Mouse (Mus musculus) stomach, embryonic 16.5 days (tissue): ENCODE measurements at regions not wholly inside any gene's neighbourhood (a gene's known extent, or its start where the extent isn't known, plus 50 kb on each side); places are given as distances from the start of the nearest gene placed in this dataset.

Source experiments
- ATAC-seq: fragments of 200-750 bp; cut with Nextera tagmentation; 2 replicates; pipeline ENCODE4 v1.8.0; 2017; ENCODE audit warnings: moderate number of reproducible peaks, moderate TSS enrichment; ENCODE audit not compliant: insufficient read depth, low FRiP score
- H3K27ac ChIP-seq: fragments of 300-500 bp; sonication (generic); 2 replicates; pipeline ENCODE4 v1.5.1; 2014; ENCODE audit warnings: low read length
- H3K27me3 ChIP-seq: fragments of 300-500 bp; sonication (generic); 2 replicates; pipeline ENCODE4 v1.6.1; 2014; ENCODE audit warnings: low read length, control low read depth, mixed read lengths; ENCODE audit not compliant: control insufficient read depth, insufficient read depth
- H3K36me3 ChIP-seq: fragments of 300-500 bp; sonication (generic); 2 replicates; pipeline ENCODE4 v1.6.1; 2014; ENCODE audit warnings: low read length; ENCODE audit not compliant: control insufficient read depth, insufficient read depth
- H3K4me1 ChIP-seq: fragments of 300-500 bp; sonication (generic); 2 replicates; pipeline ENCODE4 v1.6.1; 2014; ENCODE audit warnings: low read length, control low read depth, mixed read lengths; ENCODE audit not compliant: control insufficient read depth, insufficient read depth
- H3K4me2 ChIP-seq: fragments of 300-500 bp; sonication (generic); 2 replicates; pipeline ENCODE4 v1.6.1; 2014; ENCODE audit warnings: low read depth, low read length, mixed read lengths
- H3K4me3 ChIP-seq: fragments of 300-500 bp; sonication (generic); replicated peaks from 2 replicates; pipeline ENCODE4 v1.5.1; 2014; ENCODE audit warnings: mild to moderate bottlenecking, low read length
- H3K9ac ChIP-seq: fragments of 300-500 bp; sonication (generic); 2 replicates; pipeline ENCODE4 v1.6.1; 2014; ENCODE audit warnings: low read length
- H3K9me3 ChIP-seq: fragments of 300-500 bp; sonication (generic); replicated peaks from 2 replicates; pipeline ENCODE4 v1.6.1; 2016; ENCODE audit warnings: low read length, control low read depth; ENCODE audit not compliant: control insufficient read depth
- WGBS: fragments of 180-500 bp; shearing (Covaris S2); extraction: QIAGEN DNeasy Blood & Tissue Kit; methylation state at CpG from one replicate; pipeline ENCODE4 v1.1.7; 2014; 5-methylcytosine and 5-hydroxymethylcytosine counted together

- Histone ChIP-seq H3K36me3 (no peaks in the 10 kb centered on the region), H3K4me3 (no peak overlapping the region), H3K4me1 (no peaks in the 10 kb centered on the region), H3K27me3 (no peaks in the 10 kb centered on the region), H3K4me2 (no peak overlapping the region), H3K9me3 (no peaks in the 10 kb centered on the region), H3K9ac (no peak overlapping the region), H3K27ac (no peak overlapping the region)
- ATAC-seq: no peak
- WGBS: 92% methylated on average over 2 of the region's 2 CpGs
These were observed 1100.8 kb upstream of the Gm7489 start for GRCm38 (mm10) chr15:52783940-52784339.

GRCm38 (mm10) chr15:52785196-52785595, 1099.5 kb upstream of the Gm7489 start:
- no peaks in the 10 kb centered on the region for H3K36me3 ChIP-seq
- H3K9me3 ChIP-seq: no peaks in the 10 kb centered on the region
- H3K27ac ChIP-seq: no peak overlapping the region
- no peak overlapping the region for H3K4me2 ChIP-seq
- no peaks in the 10 kb centered on the region for H3K27me3 ChIP-seq
- 60% methylated on average over 3 of the region's 3 CpGs for WGBS
- no peaks in the 10 kb centered on the region for H3K4me1 ChIP-seq
- no peak for ATAC-seq
- H3K9ac ChIP-seq: no peak overlapping the region
- H3K4me3 ChIP-seq: no peak overlapping the region

- H3K9me3 ChIP-seq: no peaks in the 10 kb centered on the region
- H3K36me3 ChIP-seq: no peaks in the 10 kb centered on the region
- WGBS: 70% methylated on average over 8 of the region's 8 CpGs
- H3K4me3 ChIP-seq: no peak overlapping the region
- no peak overlapping the region for H3K9ac ChIP-seq
- no peaks in the 10 kb centered on the region for H3K4me1 ChIP-seq
- no peaks in the 10 kb centered on the region for H3K27me3 ChIP-seq
- no peak overlapping the region for H3K4me2 ChIP-seq
- no peak overlapping the region for H3K27ac ChIP-seq
- no peak for ATAC-seq
These were observed 1098.7 kb upstream of the Gm7489 start for GRCm38 (mm10) chr15:52785976-52786375.

GRCm38 (mm10) chr15:52805479-52806199, 1079.1 kb upstream of the Gm7489 start:
- no peaks in the 10 kb centered on the region for H3K4me1 ChIP-seq
- H3K36me3 ChIP-seq: no peaks in the 10 kb centered on the region
- H3K27ac ChIP-seq: no peak overlapping the region
- H3K9ac ChIP-seq: no peak overlapping the region
- H3K4me3 ChIP-seq: no peak overlapping the region
- 62% methylated on average over 4 of the region's 4 CpGs for WGBS
- H3K4me2 ChIP-seq: no peak overlapping the region
- H3K27me3 ChIP-seq: no peaks in the 10 kb centered on the region
- ATAC-seq: no peak
- no peaks in the 10 kb centered on the region for H3K9me3 ChIP-seq

- Histone ChIP-seq H3K4me2 (no peak overlapping the region), H3K4me1 (no peaks in the 10 kb centered on the region), H3K36me3 (no peaks in the 10 kb centered on the region), H3K27ac (no peak overlapping the region), H3K9ac (no peak overlapping the region), H3K9me3 (no peaks in the 10 kb centered on the region), H3K4me3 (no peak overlapping the region), H3K27me3 (no peaks in the 10 kb centered on the region)
- no peak for ATAC-seq
- 70% methylated on average over 3 of the region's 3 CpGs for WGBS
These were observed 1076.1 kb upstream of the Gm7489 start for GRCm38 (mm10) chr15:52808622-52809021.

GRCm38 (mm10) chr15:52820796-52821195, 1063.9 kb upstream of the Gm7489 start:
- Histone ChIP-seq H3K9me3 (no peaks in the 10 kb centered on the region), H3K27me3 (no peaks in the 10 kb centered on the region), H3K4me1 (no peaks in the 10 kb centered on the region), H3K27ac (no peak overlapping the region), H3K4me2 (no peak overlapping the region), H3K9ac (no peak overlapping the region), H3K4me3 (no peak overlapping the region), H3K36me3 (no peaks in the 10 kb centered on the region)
- no peak for ATAC-seq
- WGBS: 79% methylated on average over 6 of the region's 6 CpGs

GRCm38 (mm10) chr15:52836896-52837295, 1047.8 kb upstream of the Gm7489 start:
- no peaks in the 10 kb centered on the region for H3K27me3 ChIP-seq
- H3K4me3 ChIP-seq: no peak overlapping the region
- no peak overlapping the region for H3K4me2 ChIP-seq
- no peaks in the 10 kb centered on the region for H3K4me1 ChIP-seq
- H3K9ac ChIP-seq: no peak overlapping the region
- H3K27ac ChIP-seq: no peak overlapping the region
- no peaks in the 10 kb centered on the region for H3K36me3 ChIP-seq
- no peaks in the 10 kb centered on the region for H3K9me3 ChIP-seq
- ATAC-seq: no peak
- 78% methylated on average over 2 of the region's 2 CpGs for WGBS

GRCm38 (mm10) chr15:52848132-52848531, 1036.6 kb upstream of the Gm7489 start:
- H3K4me3 ChIP-seq: no peak overlapping the region
- H3K27me3 ChIP-seq: no peaks in the 10 kb centered on the region
- no peaks in the 10 kb centered on the region for H3K9me3 ChIP-seq
- H3K4me2 ChIP-seq: no peak overlapping the region
- H3K27ac ChIP-seq: no peak overlapping the region
- no peaks in the 10 kb centered on the region for H3K36me3 ChIP-seq
- ATAC-seq: no peak
- H3K4me1 ChIP-seq: no peaks in the 10 kb centered on the region
- no peak overlapping the region for H3K9ac ChIP-seq

GRCm38 (mm10) chr15:52858682-52859081, 1026.0 kb upstream of the Gm7489 start:
- no peak overlapping the region for H3K4me2 ChIP-seq
- H3K4me3 ChIP-seq: no peak overlapping the region
- no peak overlapping the region for H3K27ac ChIP-seq
- ATAC-seq: no peak
- WGBS: 81% methylated on average over 4 of the region's 4 CpGs
- H3K9me3 ChIP-seq: no peaks in the 10 kb centered on the region
- no peaks in the 10 kb centered on the region for H3K27me3 ChIP-seq
- H3K36me3 ChIP-seq: no peaks in the 10 kb centered on the region
- no peaks in the 10 kb centered on the region for H3K4me1 ChIP-seq
- no peak overlapping the region for H3K9ac ChIP-seq
